Mouse (Mus musculus) midbrain, postnatal 0 days (tissue): ENCODE data around the gene Fam110c. TPM values are rescaled to one million over a fixed set of nuclear protein-coding genes. Genes with fewer than 3 reads are reported as not detected.
A peak's percentile ranks its signal among the peaks of the same experiment; 100 is the strongest.

Experiments used
- ATAC-seq: fragments of 200-750 bp; cut with Nextera tagmentation; 2 replicates; pipeline ENCODE4 v1.8.0; 2017; ENCODE audit warnings: moderate number of reproducible peaks, mild to moderate bottlenecking, moderate TSS enrichment, moderate library complexity; ENCODE audit not compliant: low FRiP score
- DNase-seq: peaks from one replicate; pipeline ENCODE4 v3.0.0-alpha.2; 2015; ENCODE audit warnings: low spot score
- H3K27ac ChIP-seq: fragments of 300-500 bp; sonication (generic); 2 replicates; pipeline ENCODE4 v1.5.1; 2014; ENCODE audit warnings: low read depth, mild to moderate bottlenecking, low read length, mixed read lengths
- H3K27me3 ChIP-seq: fragments of 300-500 bp; sonication (generic); 2 replicates; pipeline ENCODE4 v1.6.1; 2014; ENCODE audit warnings: low read length, control low read depth, mixed read lengths; ENCODE audit not compliant: insufficient read depth
- H3K36me3 ChIP-seq: fragments of 300-500 bp; sonication (generic); 2 replicates; pipeline ENCODE4 v1.6.1; 2014; ENCODE audit warnings: low read length, control low read depth, mixed read lengths; ENCODE audit not compliant: insufficient read depth
- H3K4me1 ChIP-seq: fragments of 300-500 bp; sonication (generic); 2 replicates; pipeline ENCODE4 v1.6.1; 2014; ENCODE audit warnings: mild to moderate bottlenecking, control low read depth, antibody characterized with exemption, low read length, mixed read lengths; ENCODE audit not compliant: insufficient read depth
- H3K4me2 ChIP-seq: fragments of 300-500 bp; sonication (generic); 2 replicates; pipeline ENCODE4 v1.6.1; 2014; ENCODE audit warnings: low read depth, mild to moderate bottlenecking, low read length, mixed read lengths; ENCODE audit not compliant: poor library complexity, severe bottlenecking
- H3K4me3 ChIP-seq: fragments of 300-500 bp; sonication (generic); 2 replicates; pipeline ENCODE4 v1.5.1; 2014; ENCODE audit warnings: low read depth, mild to moderate bottlenecking, low read length, moderate library complexity
- H3K9ac ChIP-seq: fragments of 300-500 bp; sonication (generic); replicated peaks from 2 replicates; pipeline ENCODE4 v1.6.1; 2014; ENCODE audit warnings: mild to moderate bottlenecking, low read length, moderate library complexity, mixed read lengths; ENCODE audit not compliant: poor library complexity, severe bottlenecking
- H3K9me3 ChIP-seq: fragments of 300-500 bp; sonication (generic); 2 replicates; pipeline ENCODE4 v1.6.1; 2016; ENCODE audit warnings: low read length, control low read depth
- CTCF ChIP-seq: IDR thresholded peaks from 2 replicates; pipeline ENCODE4 v1.5.1; 2016; ENCODE audit warnings: antibody characterized with exemption, mild to moderate bottlenecking
- WGBS: fragments of 180-500 bp; shearing (Covaris S2); extraction: QIAGEN DNeasy Blood & Tissue Kit; methylation state at CpG from one replicate; pipeline ENCODE4 v1.1.7; 2014; 5-methylcytosine and 5-hydroxymethylcytosine counted together
- polyA plus RNA-seq: library from polyadenylated mRNA; unstranded; fragments of >200 nt; fragmentation: Nextera tagmentation; extraction: Ambion mirVana; gene quantifications from 2 replicates; pipeline ENCODE4 v1.2.1, GENCODE M21; 2015
- total RNA-seq: library from RNA; depleted of rRNA; stranded (reverse); fragments of >200 nt; gene quantifications from 2 replicates; pipeline ENCODE4 v1.2.3, GENCODE M21; 2014

Fam110c gene
- total and polyA plus RNA-seq, 2 experiments from 2014 or later: 0.22 TPM; not detected in 1

GRCm38 (mm10) chr12:31092481-31092880, 18.8 kb downstream of the Fam110c start:
- no peaks in the 10 kb centered on the region for H3K9me3 ChIP-seq
- H3K27me3 ChIP-seq: no peaks in the 10 kb centered on the region
- H3K9ac ChIP-seq: no peak overlapping the region
- no peak for TF ChIP-seq CTCF
- no peak overlapping the region for H3K27ac ChIP-seq
- H3K4me1 ChIP-seq: no peaks in the 10 kb centered on the region
- WGBS: 24% methylated on average over 5 of the region's 5 CpGs
- DNase-seq (no peak), ATAC-seq (no peak)
- H3K36me3 ChIP-seq: no peaks in the 10 kb centered on the region
- H3K4me2 ChIP-seq: no peak overlapping the region
- H3K4me3 ChIP-seq: no peak overlapping the region

GRCm38 (mm10) chr12:31097185-31097584, 23.5 kb downstream of the Fam110c start:
- TF ChIP-seq CTCF: no peak
- Histone ChIP-seq H3K27ac (no peak overlapping the region), H3K9ac (no peak overlapping the region), H3K4me2 (no peak overlapping the region), H3K4me1 (no peaks in the 10 kb centered on the region), H3K9me3 (no peaks in the 10 kb centered on the region), H3K4me3 (no peak overlapping the region), H3K36me3 (no peaks in the 10 kb centered on the region), H3K27me3 (no peaks in the 10 kb centered on the region)
- no peak for DNase-seq
- ATAC-seq: no peak
- WGBS: 94% methylated on average over 6 of the region's 6 CpGs

- H3K27me3 ChIP-seq: no peaks in the 10 kb centered on the region
- no peaks in the 10 kb centered on the region for H3K36me3 ChIP-seq
- no peak for TF ChIP-seq CTCF
- H3K9me3 ChIP-seq: no peaks in the 10 kb centered on the region
- no peak overlapping the region for H3K4me3 ChIP-seq
- no peak overlapping the region for H3K27ac ChIP-seq
- no peak for DNase-seq
- no peak overlapping the region for H3K9ac ChIP-seq
- ATAC-seq: no peak
- 96% methylated on average over 4 of the region's 4 CpGs for WGBS
- no peaks in the 10 kb centered on the region for H3K4me1 ChIP-seq
- H3K4me2 ChIP-seq: no peak overlapping the region
Observed at GRCm38 (mm10) chr12:31101190-31101589, 27.5 kb downstream of the Fam110c start.

GRCm38 (mm10) chr12:31101821-31102220, 28.2 kb downstream of the Fam110c start:
- H3K4me3 ChIP-seq: no peak overlapping the region
- WGBS: 96% methylated on average over 4 of the region's 4 CpGs
- H3K9ac ChIP-seq: no peak overlapping the region
- ATAC-seq: no peak
- no peak for TF ChIP-seq CTCF
- no peaks in the 10 kb centered on the region for H3K27me3 ChIP-seq
- H3K36me3 ChIP-seq: no peaks in the 10 kb centered on the region
- no peak overlapping the region for H3K4me2 ChIP-seq
- H3K4me1 ChIP-seq: no peaks in the 10 kb centered on the region
- no peak for DNase-seq
- no peak overlapping the region for H3K27ac ChIP-seq
- H3K9me3 ChIP-seq: no peaks in the 10 kb centered on the region

GRCm38 (mm10) chr12:31116005-31116466, 42.4 kb downstream of the Fam110c start:
- 18% methylated on average over 8 of the region's 8 CpGs for WGBS
- ATAC-seq: 0 out of 2 replicates have a peak, but pooled peaks have one; percentile 38

GRCm38 (mm10) chr12:31120535-31120934, 46.9 kb downstream of the Fam110c start:
- 79% methylated on average over 5 of the region's 5 CpGs for WGBS
- ATAC-seq: no peak
- Histone ChIP-seq H3K27ac (no peak overlapping the region), H3K4me3 (no peak overlapping the region), H3K4me2 (no peak overlapping the region), H3K4me1 (no peaks in the 10 kb centered on the region), H3K36me3 (no peaks in the 10 kb centered on the region), H3K27me3 (no peaks in the 10 kb centered on the region), H3K9me3 (no peaks in the 10 kb centered on the region), H3K9ac (no peak overlapping the region)
- no peak for DNase-seq
- no peak for TF ChIP-seq CTCF

More at GRCm38 (mm10) chr12:31116005-31116466, 42.4 kb downstream of the Fam110c start:
- TF ChIP-seq CTCF: peak; percentile 94
- no peaks in the 10 kb centered on the region for H3K27me3 ChIP-seq
- H3K27ac ChIP-seq: no peak overlapping the region
- no peak overlapping the region for H3K4me2 ChIP-seq
- no peaks in the 10 kb centered on the region for H3K36me3 ChIP-seq
- no peak overlapping the region for H3K4me3 ChIP-seq
- no peaks in the 10 kb centered on the region for H3K9me3 ChIP-seq
- H3K4me1 ChIP-seq: no peaks in the 10 kb centered on the region
- DNase-seq: peak; percentile 75
- no peak overlapping the region for H3K9ac ChIP-seq
